Mouse (Mus musculus): ENCODE data around the gene Col6a1. TPM values are rescaled to one million over a fixed set of nuclear protein-coding genes. Genes with fewer than 3 reads are reported as not detected.
"Not testable (repeated sequence)": the region's sequence is repeated elsewhere in the genome, so short reads cannot be mapped to it uniquely, and the experiment has no call there.

The Col6a1 gene
- 10.8 and 11.4 TPM in 2 replicates for polyA plus RNA-seq (2015; fragmentation: Nextera tagmentation; extraction: Ambion mirVana)

DNA sequence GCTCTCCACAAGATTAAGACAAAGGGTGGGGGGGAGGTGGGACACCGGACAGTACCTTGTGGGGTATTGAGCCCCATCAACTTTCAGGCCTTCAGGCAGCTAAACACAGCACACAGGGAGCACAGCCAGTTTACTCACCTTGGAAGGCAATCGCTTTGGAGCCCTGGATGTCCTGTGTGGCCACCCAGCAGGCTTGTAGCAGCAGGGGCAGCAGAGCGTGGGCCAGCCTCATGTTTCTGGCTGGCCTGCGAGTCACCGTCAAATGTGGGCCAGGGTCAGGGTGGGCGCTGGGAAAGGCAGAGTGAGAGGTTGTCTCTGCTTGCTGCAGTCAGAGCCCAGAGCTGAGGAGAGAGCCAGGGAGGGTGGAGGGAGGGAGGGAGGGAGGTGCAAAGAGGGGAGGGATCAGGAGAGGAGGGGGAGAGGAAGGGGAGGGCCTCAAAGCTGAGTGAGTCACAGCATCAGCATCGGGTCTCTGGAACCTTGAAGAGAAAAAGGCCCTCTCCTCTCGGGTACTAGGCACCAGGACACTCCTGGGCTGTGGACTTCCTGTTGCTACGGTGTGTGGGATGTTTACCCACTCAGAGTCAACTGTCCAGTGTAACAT, at the start of gene Col6a1:
Gene Col6a1 (minus strand): TSS at position 487 of the 604 bp plus-strand sequence.
- peak within 1 kb of the TSS; percentile 2; the same call in 1 of the 2 replicates for H3K4me2 ChIP-seq
- no peaks in the 10 kb centered on the region for H3K4me1 ChIP-seq (replicated peaks)
- no peak for ATAC-seq (ENCODE audit: insufficient read depth)
- H3K27ac ChIP-seq (replicated peaks), result no peak within 1 kb of the TSS
- 0 out of 2 replicates have a peak within 1 kb of the TSS, but pooled peaks have one; percentile 5 for H3K4me3 ChIP-seq (replicated peaks)
- 0 out of 2 replicates have a peak, but pooled peaks cover 3% of the 10 kb centered on the region for H3K27me3 ChIP-seq
- 31% methylated on average over 9 of the region's 9 CpGs for WGBS (ENCODE audit: insufficient replicate concordance)
- no peak within 1 kb of the TSS for H3K9ac ChIP-seq
- H3K9me3 ChIP-seq (replicated peaks), result no peaks in the 10 kb centered on the region
- H3K36me3 ChIP-seq (replicated peaks), result no peaks in the 10 kb centered on the region

DNA sequence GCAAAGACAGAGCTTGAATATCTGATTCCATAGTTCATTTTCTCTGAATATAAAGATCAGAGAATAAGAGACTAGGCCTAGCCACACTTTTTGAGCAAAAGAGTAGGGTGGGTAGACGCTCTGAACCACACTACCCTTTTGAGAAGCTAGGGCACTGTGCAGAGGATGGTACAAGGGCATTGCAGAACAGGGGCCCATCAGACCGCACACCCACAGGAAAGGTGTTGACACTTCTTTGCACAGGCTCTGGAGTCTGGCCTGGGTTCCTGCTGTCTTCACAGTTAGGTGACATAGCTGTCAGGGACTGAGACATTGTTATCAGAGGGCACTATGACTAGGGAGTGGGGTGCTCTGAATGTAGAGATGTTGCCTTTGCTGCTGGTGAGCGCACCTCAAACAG, 45.7 kb upstream of the Col6a1 start:
- 65% methylated on average over 3 of the region's 3 CpGs for WGBS (ENCODE audit: insufficient replicate concordance)
- H3K4me3 ChIP-seq (replicated peaks), result no peak overlapping the region
- H3K4me2 ChIP-seq, result no peak overlapping the region
- no peak for ATAC-seq (ENCODE audit: insufficient read depth)
- H3K9me3 ChIP-seq (replicated peaks), result no peaks in the 10 kb centered on the region
- no peak overlapping the region for H3K9ac ChIP-seq
- no peaks in the 10 kb centered on the region for H3K36me3 ChIP-seq (replicated peaks)
- H3K27ac ChIP-seq (replicated peaks), result no peak overlapping the region
- no peaks in the 10 kb centered on the region for H3K27me3 ChIP-seq
- H3K4me1 ChIP-seq (replicated peaks), result no peaks in the 10 kb centered on the region

DNA sequence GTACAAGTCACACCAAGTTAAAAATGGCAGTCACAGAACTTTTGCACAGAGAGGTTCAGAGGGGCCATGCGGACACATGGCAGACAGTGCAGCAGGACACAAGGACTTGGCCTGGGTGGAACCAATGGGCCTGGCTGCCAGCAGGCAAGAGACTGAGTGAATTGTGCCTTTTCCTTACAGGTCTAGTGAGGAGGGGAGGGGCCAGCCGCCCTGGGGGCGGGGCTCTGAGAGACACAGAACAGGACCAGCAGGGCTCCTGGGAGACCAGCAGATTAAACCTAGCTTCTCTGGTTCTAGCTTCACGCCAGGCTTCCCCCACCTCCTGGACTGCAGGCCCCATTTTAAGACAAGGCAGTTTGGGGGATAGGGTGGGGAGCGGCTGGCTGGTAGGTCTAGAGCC, 45.1 kb upstream of the Col6a1 start:
- Histone ChIP-seq H3K27me3 (no peaks in the 10 kb centered on the region), H3K4me3 (replicated peaks) (no peak overlapping the region), H3K9me3 (replicated peaks) (no peaks in the 10 kb centered on the region), H3K27ac (replicated peaks) (no peak overlapping the region), H3K4me1 (replicated peaks) (no peaks in the 10 kb centered on the region), H3K9ac (no peak overlapping the region), H3K4me2 (no peak overlapping the region), H3K36me3 (replicated peaks) (no peaks in the 10 kb centered on the region)
- no peak for ATAC-seq (ENCODE audit: insufficient read depth)
- 57% methylated on average over 5 of the region's 5 CpGs for WGBS (ENCODE audit: insufficient replicate concordance)

DNA sequence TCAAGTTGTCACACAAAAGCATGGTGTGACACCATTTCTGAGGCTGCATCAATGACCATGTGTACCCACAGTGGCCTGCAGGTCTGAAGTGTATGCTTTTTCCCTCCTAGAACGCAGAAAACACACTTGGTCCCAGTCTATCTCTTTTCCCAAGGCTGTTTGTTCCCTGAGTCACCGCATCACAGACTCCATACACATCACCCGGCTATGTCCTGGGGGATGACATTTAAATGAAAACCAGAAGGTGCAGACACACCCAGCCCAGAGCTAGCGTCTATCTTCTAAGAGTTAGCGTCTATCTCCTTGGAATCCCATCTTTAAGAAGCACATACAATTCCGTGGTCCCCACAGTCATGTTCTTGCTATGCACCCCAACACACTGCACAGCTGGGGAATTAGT, 43.6 kb upstream of the Col6a1 start:
- no peak overlapping the region for H3K4me2 ChIP-seq
- H3K4me3 ChIP-seq (replicated peaks), result no peak overlapping the region
- H3K9me3 ChIP-seq (replicated peaks), result no peaks in the 10 kb centered on the region
- WGBS (ENCODE audit: insufficient replicate concordance), result 68% methylated on average over 6 of the region's 6 CpGs
- H3K9ac ChIP-seq, result no peak overlapping the region
- H3K27me3 ChIP-seq, result no peaks in the 10 kb centered on the region
- no peak overlapping the region for H3K27ac ChIP-seq (replicated peaks)
- ATAC-seq (ENCODE audit: insufficient read depth), result no peak
- H3K4me1 ChIP-seq (replicated peaks), result no peaks in the 10 kb centered on the region
- no peaks in the 10 kb centered on the region for H3K36me3 ChIP-seq (replicated peaks)

DNA sequence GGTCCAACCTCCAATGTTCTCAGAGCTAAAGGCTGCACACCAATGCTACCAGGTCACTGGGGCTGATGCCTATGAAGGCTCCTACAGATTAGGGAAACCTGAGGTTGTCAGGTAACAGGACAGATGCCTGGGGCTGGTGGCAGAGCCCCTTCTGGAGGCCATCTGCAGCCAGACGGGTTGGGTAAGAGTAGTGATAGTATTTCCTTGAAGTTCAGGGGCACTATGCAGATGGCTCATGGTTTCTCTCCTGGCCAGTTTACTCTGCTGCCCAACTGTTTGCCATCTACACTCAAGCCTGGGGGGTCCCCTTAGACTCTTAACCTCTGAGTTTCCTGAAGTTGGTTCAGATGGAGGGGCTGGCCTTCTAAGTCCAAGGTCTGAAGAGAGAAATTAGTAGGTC, 40.2 kb upstream of the Col6a1 start:
- Histone ChIP-seq H3K27me3 (no peaks in the 10 kb centered on the region), H3K27ac (replicated peaks) (no peak overlapping the region), H3K36me3 (replicated peaks) (no peaks in the 10 kb centered on the region), H3K9ac (no peak overlapping the region), H3K4me1 (replicated peaks) (no peaks in the 10 kb centered on the region), H3K4me3 (replicated peaks) (no peak overlapping the region), H3K4me2 (no peak overlapping the region), H3K9me3 (replicated peaks) (no peaks in the 10 kb centered on the region)
- no peak for ATAC-seq (ENCODE audit: insufficient read depth)
- 53% methylated on average over 1 of the region's 1 CpGs for WGBS (ENCODE audit: insufficient replicate concordance)

DNA sequence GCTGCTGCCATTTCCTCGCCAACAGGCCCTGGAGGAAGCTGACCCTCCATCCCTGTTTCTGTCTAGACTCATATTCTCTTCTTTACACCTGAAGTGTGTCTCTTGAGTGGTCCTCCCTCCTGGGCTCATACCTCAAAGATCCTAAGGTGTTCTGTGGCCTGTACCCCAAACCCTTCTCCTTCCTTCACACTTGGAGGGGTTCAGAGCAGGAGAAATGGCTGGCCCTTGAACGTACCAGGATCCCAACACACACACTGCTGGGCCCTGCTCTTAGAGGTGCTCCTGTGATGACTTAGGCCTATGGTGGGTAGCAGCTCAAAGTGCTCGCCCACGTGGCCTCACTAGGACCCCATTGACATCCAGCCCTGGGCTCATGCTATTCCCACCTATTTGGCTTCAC, 39.0 kb upstream of the Col6a1 start:
- Histone ChIP-seq H3K4me1 (replicated peaks) (no peaks in the 10 kb centered on the region), H3K4me2 (no peak overlapping the region), H3K4me3 (replicated peaks) (no peak overlapping the region), H3K9me3 (replicated peaks) (no peaks in the 10 kb centered on the region), H3K9ac (no peak overlapping the region), H3K27me3 (no peaks in the 10 kb centered on the region), H3K36me3 (replicated peaks) (no peaks in the 10 kb centered on the region), H3K27ac (replicated peaks) (no peak overlapping the region)
- 68% methylated on average over 4 of the region's 4 CpGs for WGBS (ENCODE audit: insufficient replicate concordance)
- no peak for ATAC-seq (ENCODE audit: insufficient read depth)

DNA sequence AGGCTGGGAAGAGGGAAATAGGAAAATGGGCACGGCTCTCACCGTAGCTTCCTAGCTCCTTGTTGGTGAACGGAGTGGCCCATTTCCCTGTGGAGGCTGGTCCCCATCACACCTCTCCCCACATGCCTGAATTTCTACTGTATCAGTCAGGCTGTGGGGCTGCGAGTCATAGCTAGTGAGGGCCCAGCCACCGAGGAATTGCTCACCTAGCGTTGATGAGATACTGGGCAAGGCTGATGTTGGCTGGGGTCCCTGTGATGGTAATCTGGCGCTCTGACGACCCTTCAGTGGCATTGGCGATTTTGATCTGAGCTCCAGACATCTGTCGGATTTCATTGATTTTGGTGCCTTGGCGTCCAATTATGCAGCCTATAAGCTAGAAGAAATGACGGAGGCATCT, 37.0 kb upstream of the Col6a1 start:
- ATAC-seq (ENCODE audit: insufficient read depth), result no peak
- Histone ChIP-seq H3K4me1 (replicated peaks) (no peaks in the 10 kb centered on the region), H3K27me3 (no peaks in the 10 kb centered on the region), H3K9ac (no peak overlapping the region), H3K9me3 (replicated peaks) (no peaks in the 10 kb centered on the region), H3K36me3 (replicated peaks) (no peaks in the 10 kb centered on the region), H3K27ac (replicated peaks) (no peak overlapping the region), H3K4me2 (no peak overlapping the region), H3K4me3 (replicated peaks) (no peak overlapping the region)
- 73% methylated on average over 12 of the region's 12 CpGs for WGBS (ENCODE audit: insufficient replicate concordance)

DNA sequence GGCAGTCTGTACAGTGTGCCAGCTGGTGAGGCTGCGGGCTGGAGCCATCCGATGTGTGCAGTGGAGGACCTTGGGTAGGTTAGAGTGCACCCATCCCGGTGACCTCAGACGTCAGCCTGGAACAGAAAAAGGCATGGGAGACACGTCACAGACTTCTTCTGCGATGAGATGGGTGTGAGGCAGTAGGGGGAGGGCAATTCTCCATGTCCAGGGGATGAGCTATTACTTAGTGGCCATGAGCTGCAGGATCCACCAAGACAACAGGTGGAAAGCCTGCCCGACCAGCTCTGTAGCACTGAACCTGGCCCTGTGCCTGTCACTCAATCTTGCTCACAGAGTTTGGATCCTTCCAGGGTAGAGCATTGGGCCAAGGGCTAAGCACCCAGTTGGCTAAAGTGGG, 36.4 kb upstream of the Col6a1 start:
- no peak overlapping the region for H3K4me2 ChIP-seq
- WGBS (ENCODE audit: insufficient replicate concordance), result 63% methylated on average over 7 of the region's 7 CpGs
- no peak overlapping the region for H3K4me3 ChIP-seq (replicated peaks)
- no peak overlapping the region for H3K27ac ChIP-seq (replicated peaks)
- H3K9ac ChIP-seq, result no peak overlapping the region
- no peaks in the 10 kb centered on the region for H3K36me3 ChIP-seq (replicated peaks)
- H3K9me3 ChIP-seq (replicated peaks), result no peaks in the 10 kb centered on the region
- ATAC-seq (ENCODE audit: insufficient read depth), result no peak
- H3K27me3 ChIP-seq, result no peaks in the 10 kb centered on the region
- H3K4me1 ChIP-seq (replicated peaks), result no peaks in the 10 kb centered on the region

DNA sequence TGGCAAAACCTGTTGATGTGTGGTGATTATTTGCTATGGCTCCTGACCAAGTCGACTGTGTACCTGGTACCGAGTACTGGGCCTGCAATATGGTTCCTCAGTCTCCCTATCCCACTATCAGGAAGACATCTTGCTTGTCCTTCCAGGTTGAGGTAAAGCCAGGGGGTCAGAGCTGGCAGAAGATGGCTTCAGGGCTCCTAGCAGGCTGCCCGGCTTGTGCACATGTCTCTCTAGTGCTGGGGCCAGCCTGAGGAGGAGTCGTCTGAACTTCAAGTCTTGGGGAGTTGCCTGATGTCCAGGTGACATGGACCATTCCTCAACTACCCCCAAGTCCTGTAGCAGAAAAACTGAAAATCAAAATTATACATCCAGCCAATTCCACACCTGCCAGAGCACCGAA, 33.9 kb upstream of the Col6a1 start:
- Histone ChIP-seq H3K4me2 (no peak overlapping the region), H3K36me3 (replicated peaks) (no peaks in the 10 kb centered on the region), H3K4me1 (replicated peaks) (no peaks in the 10 kb centered on the region), H3K9me3 (replicated peaks) (no peaks in the 10 kb centered on the region), H3K9ac (no peak overlapping the region), H3K27ac (replicated peaks) (no peak overlapping the region), H3K27me3 (no peaks in the 10 kb centered on the region), H3K4me3 (replicated peaks) (no peak overlapping the region)
- 57% methylated on average over 5 of the region's 5 CpGs for WGBS (ENCODE audit: insufficient replicate concordance)
- no peak for ATAC-seq (ENCODE audit: insufficient read depth)

DNA sequence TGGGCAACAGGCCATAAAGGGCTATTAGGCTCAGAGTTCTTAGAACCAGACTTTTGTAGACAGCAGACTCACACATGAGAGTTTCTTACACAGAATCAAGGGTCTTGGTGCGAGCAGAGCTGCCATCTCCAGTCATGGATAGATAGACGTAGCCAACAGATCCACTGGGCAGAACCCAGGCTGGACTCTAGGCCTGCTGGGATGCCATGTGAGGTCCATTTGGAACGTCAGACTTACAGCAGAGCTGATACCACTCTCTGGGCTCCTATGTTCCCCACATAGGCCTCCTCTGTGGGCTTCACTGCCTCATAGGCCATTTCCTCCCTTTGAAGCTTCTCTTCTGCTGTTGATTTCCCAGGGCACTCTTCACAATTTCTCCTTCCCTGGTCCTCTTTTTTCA, 27.7 kb upstream of the Col6a1 start:
- no peak for ATAC-seq (ENCODE audit: insufficient read depth)
- Histone ChIP-seq H3K36me3 (replicated peaks) (no peaks in the 10 kb centered on the region), H3K4me2 (no peak overlapping the region), H3K27ac (replicated peaks) (no peak overlapping the region), H3K9ac (no peak overlapping the region), H3K4me1 (replicated peaks) (no peaks in the 10 kb centered on the region), H3K4me3 (replicated peaks) (no peak overlapping the region), H3K9me3 (replicated peaks) (no peaks in the 10 kb centered on the region), H3K27me3 (no peaks in the 10 kb centered on the region)
- 67% methylated on average over 3 of the region's 3 CpGs for WGBS (ENCODE audit: insufficient replicate concordance)

DNA sequence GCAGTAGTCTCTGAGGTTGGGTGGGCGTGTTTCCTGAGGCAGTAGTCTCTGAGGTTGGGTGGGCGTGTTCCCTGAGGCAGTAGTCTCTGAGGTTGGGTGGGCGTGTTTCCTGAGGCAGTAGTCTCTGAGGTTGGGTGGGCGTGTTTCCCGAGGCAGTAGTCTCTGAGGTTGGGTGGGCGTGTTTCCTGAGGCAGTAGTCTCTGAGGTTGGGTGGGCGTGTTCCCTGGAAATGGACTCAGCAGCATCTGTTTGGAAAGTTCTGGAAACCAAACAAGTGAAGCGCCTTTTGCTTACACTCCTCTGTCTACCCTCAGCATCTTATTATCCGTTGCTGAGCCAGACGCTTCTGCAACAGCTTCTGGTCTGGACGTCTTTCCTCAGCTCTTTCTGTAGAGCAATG, 18.3 kb upstream of the Col6a1 start:
- not testable (repeated sequence) for H3K27me3 ChIP-seq; ATAC-seq (ENCODE audit: insufficient read depth); H3K4me3 ChIP-seq (replicated peaks); H3K9me3 ChIP-seq (replicated peaks); H3K4me2 ChIP-seq; H3K4me1 ChIP-seq (replicated peaks); H3K36me3 ChIP-seq (replicated peaks); H3K27ac ChIP-seq (replicated peaks); H3K9ac ChIP-seq
- WGBS (ENCODE audit: insufficient replicate concordance), result 20% methylated on average over 11 of the region's 11 CpGs

DNA sequence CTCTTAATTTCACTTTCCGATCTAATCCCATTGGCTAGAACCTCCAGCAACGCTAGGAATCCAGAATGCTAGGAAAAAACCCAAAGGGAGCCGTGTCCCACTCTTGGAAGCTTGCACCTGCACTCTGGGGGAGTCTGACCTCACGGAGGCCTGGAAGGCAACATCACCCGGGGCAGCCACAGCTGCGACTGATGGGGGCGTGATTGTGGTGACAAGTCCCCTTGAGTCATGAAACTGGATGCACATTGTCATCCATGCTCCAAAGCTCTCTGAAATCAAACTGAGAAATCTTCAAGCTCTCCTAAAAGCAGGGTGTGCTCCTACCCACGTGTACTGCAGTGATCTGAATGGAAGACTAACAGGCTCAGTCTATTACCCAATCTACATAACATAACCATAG, 10.8 kb upstream of the Col6a1 start:
- no peak overlapping the region for H3K27ac ChIP-seq (replicated peaks)
- WGBS (ENCODE audit: insufficient replicate concordance), result 56% methylated on average over 8 of the region's 8 CpGs
- no peaks in the 10 kb centered on the region for H3K9me3 ChIP-seq (replicated peaks)
- ATAC-seq (ENCODE audit: insufficient read depth), result no peak
- H3K4me2 ChIP-seq, result no peak overlapping the region
- H3K27me3 ChIP-seq, result no peaks in the 10 kb centered on the region
- peaks cover 3% of the 10 kb centered on the region; the same call in 1 of the 2 replicates for H3K4me1 ChIP-seq (replicated peaks)
- H3K36me3 ChIP-seq (replicated peaks), result no peaks in the 10 kb centered on the region
- H3K4me3 ChIP-seq (replicated peaks), result no peak overlapping the region
- no peak overlapping the region for H3K9ac ChIP-seq
